Comparison of ENCODE assay signal across 9 mouse cellular contexts in the genomic region with DNA sequence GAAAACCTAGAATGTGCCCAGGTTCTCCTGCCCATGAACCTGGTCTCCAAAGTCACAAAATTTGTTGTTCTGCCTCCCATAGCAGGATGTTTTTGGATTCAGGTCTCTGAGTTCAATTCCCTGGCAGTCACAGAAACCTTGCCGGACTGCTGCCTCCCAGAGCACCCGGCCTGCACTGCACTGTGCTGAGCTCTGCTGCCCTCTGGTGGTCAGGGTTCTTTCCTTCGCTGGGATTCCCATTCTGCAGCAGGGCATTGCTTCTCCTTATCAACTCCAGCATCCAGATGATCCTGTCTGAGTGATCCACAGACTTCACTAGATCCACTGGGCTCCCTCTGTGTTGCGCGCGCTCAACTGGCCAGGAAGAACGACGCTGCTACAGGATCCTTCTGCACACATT. TPM values are rescaled to one million over a fixed set of nuclear protein-coding genes. Genes with fewer than 3 reads are reported as not detected.
DNase-seq lines count a peak whose midpoint lies in the region; ATAC-seq and TF ChIP-seq lines count a peak whose summit lies in the region.
"Had no signal": no experiment of that assay in that cellular context is flagged by ENCODE, and none has a peak within 500 bp of the region (broad histone marks: within the 10 kb centered on the region; RNA-seq: fewer than 3 reads in every experiment).

No protein-coding gene starts in this region.

- no peak overlapping the region for H3K27ac ChIP-seq in ES-Bruce4 (ENCODE audit: insufficient read depth, low read length)
- no peak overlapping the region for H3K27ac ChIP-seq in heart, adult 2 months
- H3K27ac ChIP-seq in kidney, embryonic 16.5 days (ENCODE audit: low read length), result no peak overlapping the region
- no peak overlapping the region for H3K27ac ChIP-seq in liver, postnatal 0 days (ENCODE audit: low read depth)
- H3K27ac ChIP-seq in neural tube, embryonic 15.5 days (replicated peaks), result no peak overlapping the region

- H3K9ac ChIP-seq in ES-Bruce4 (ENCODE audit: low read depth, poor library complexity, severe bottlenecking), result no peak overlapping the region
- no peak overlapping the region for H3K9ac ChIP-seq in heart, adult 2 months (ENCODE audit: low read depth, low read length)
- H3K9ac ChIP-seq in kidney, embryonic 16.5 days (replicated peaks; ENCODE audit: low read length), result no peak overlapping the region
- H3K9ac ChIP-seq in liver, postnatal 0 days (replicated peaks), result no peak overlapping the region
- no peak overlapping the region for H3K9ac ChIP-seq in neural tube, embryonic 15.5 days (replicated peaks)

- H3K4me1 ChIP-seq in ES-Bruce4 (ENCODE audit: control insufficient read depth, insufficient read depth, low read length), result no peaks in the 10 kb centered on the region
- no peaks in the 10 kb centered on the region for H3K4me1 ChIP-seq in heart, adult 2 months (ENCODE audit: control insufficient read depth, insufficient read depth, low read length)
- no peaks in the 10 kb centered on the region for H3K4me1 ChIP-seq in kidney, embryonic 16.5 days (ENCODE audit: insufficient read depth, low read length)
- no peaks in the 10 kb centered on the region for H3K4me1 ChIP-seq in liver, postnatal 0 days (ENCODE audit: insufficient read depth)
- no peaks in the 10 kb centered on the region for H3K4me1 ChIP-seq in neural tube, embryonic 15.5 days

- no peak for TF ChIP-seq POLR2A in ES-Bruce4 (IDR thresholded peaks at IDR 0.05; ENCODE audit: insufficient read depth, low read length)
- no peak for TF ChIP-seq POLR2A in heart, adult 2 months (IDR thresholded peaks at IDR 0.05; ENCODE audit: insufficient read depth, low read depth, low read length)

- H3K9me3 ChIP-seq in ES-Bruce4 (replicated peaks; ENCODE audit: control insufficient read depth, insufficient read depth, low read length, poor library complexity, severe bottlenecking), result peaks cover 7% of the 10 kb centered on the region
- no peaks in the 10 kb centered on the region for H3K9me3 ChIP-seq in kidney, embryonic 16.5 days (ENCODE audit: low read length)
- no peaks in the 10 kb centered on the region for H3K9me3 ChIP-seq in liver, postnatal 0 days (ENCODE audit: low read length)
- no peaks in the 10 kb centered on the region for H3K9me3 ChIP-seq in neural tube, embryonic 15.5 days (replicated peaks)

- no peaks in the 10 kb centered on the region for H3K27me3 ChIP-seq in ES-Bruce4 (ENCODE audit: control insufficient read depth, insufficient read depth, low read length, poor library complexity, severe bottlenecking)
- H3K27me3 ChIP-seq in heart, adult 2 months (ENCODE audit: control insufficient read depth, insufficient read depth, low read length), result no peaks in the 10 kb centered on the region
- no peaks in the 10 kb centered on the region for H3K27me3 ChIP-seq in kidney, embryonic 16.5 days (ENCODE audit: insufficient read depth, low read length)
- H3K27me3 ChIP-seq in liver, postnatal 0 days (ENCODE audit: insufficient read depth, low read length), result no peaks in the 10 kb centered on the region
- no peaks in the 10 kb centered on the region for H3K27me3 ChIP-seq in neural tube, embryonic 15.5 days (replicated peaks)

- intact Hi-C loops in heart, adult 2 months (cut with DNase I), result loop anchor here (5.0 kb wide), 2 partner anchors 140 to 385 kb away; no protein-coding TSS in a partner anchor

- peak; percentile 98 for TF ChIP-seq CTCF in ES-Bruce4 (IDR thresholded peaks at IDR 0.05; ENCODE audit: low read depth, low read length)
- peak; percentile 81 for TF ChIP-seq CTCF in heart, adult 2 months (IDR thresholded peaks at IDR 0.05)
- TF ChIP-seq CTCF in liver, postnatal 0 days (IDR thresholded peaks at IDR 0.05; ENCODE audit: low read depth), result peak; percentile 91

- ATAC-seq in kidney, embryonic 16.5 days (ENCODE audit: low FRiP score, low TSS enrichment), result 0 out of 2 replicates have a peak, but pooled peaks have one; percentile 61
- ATAC-seq in liver, postnatal 0 days, result 0 out of 2 replicates have a peak, but pooled peaks have one; percentile 38
- ATAC-seq in neural tube, embryonic 15.5 days (ENCODE audit: low FRiP score), result peak; percentile 74; the same call in 1 of the 2 replicates

- no peaks in the 10 kb centered on the region for H3K36me3 ChIP-seq in ES-Bruce4 (ENCODE audit: control insufficient read depth, insufficient read depth, low read length, poor library complexity, severe bottlenecking)
- no peaks in the 10 kb centered on the region for H3K36me3 ChIP-seq in heart, adult 2 months (ENCODE audit: control insufficient read depth, insufficient read depth, low read length)
- H3K36me3 ChIP-seq in kidney, embryonic 16.5 days (ENCODE audit: insufficient read depth, low read length), result no peaks in the 10 kb centered on the region
- H3K36me3 ChIP-seq in liver, postnatal 0 days (replicated peaks; ENCODE audit: insufficient read depth, low read length), result no peaks in the 10 kb centered on the region
- H3K36me3 ChIP-seq in neural tube, embryonic 15.5 days, result no peaks in the 10 kb centered on the region

- WGBS in heart, adult 2 months, result 19% methylated on average over 8 of the region's 8 CpGs
- 12% methylated on average over 8 of the region's 8 CpGs for WGBS in kidney, embryonic 16.5 days
- 10% methylated on average over 8 of the region's 8 CpGs for WGBS in liver, postnatal 0 days (ENCODE audit: insufficient replicate concordance)
- 15% methylated on average over 8 of the region's 8 CpGs for WGBS in neural tube, embryonic 15.5 days

- H3K4me2 ChIP-seq in kidney, embryonic 16.5 days (replicated peaks; ENCODE audit: low read depth, low read length), result no peak overlapping the region
- no peak overlapping the region for H3K4me2 ChIP-seq in liver, postnatal 0 days (ENCODE audit: low read depth, low read length)
- H3K4me2 ChIP-seq in neural tube, embryonic 15.5 days, result no peak overlapping the region

- no peak overlapping the region for H3K4me3 ChIP-seq in ES-Bruce4 (ENCODE audit: low read depth, low read length)
- H3K4me3 ChIP-seq in heart, adult 2 months, result no peak overlapping the region
- no peak overlapping the region for H3K4me3 ChIP-seq in kidney, embryonic 16.5 days (ENCODE audit: low read length)
- no peak overlapping the region for H3K4me3 ChIP-seq in liver, postnatal 0 days (ENCODE audit: low read depth, low read length)
- H3K4me3 ChIP-seq in neural tube, embryonic 15.5 days (replicated peaks), result no peak overlapping the region

- no peak for TF ChIP-seq EP300 in ES-Bruce4 (IDR thresholded peaks at IDR 0.05; ENCODE audit: insufficient read depth, low read depth, low read length)
- 0 out of 2 replicates have a peak, but pooled peaks have one; percentile 31 for TF ChIP-seq EP300 in heart, adult 2 months (IDR thresholded peaks at IDR 0.05; ENCODE audit: insufficient read depth, low read depth, low read length)
- TF ChIP-seq EP300 in liver, postnatal 0 days (IDR thresholded peaks at IDR 0.05; ENCODE audit: low read depth), result no peak

- DNase-seq in adrenal gland, postnatal 10 days, result peak; percentile 80
- peak; percentile 90 for DNase-seq in embryo, embryonic 11 days
- peak; percentile 21 to 68 for DNase-seq in heart, adult 2 months
- DNase-seq in liver, postnatal 0 days, result peak; percentile 83
- peak; percentile 62 for DNase-seq in thymus, postnatal 14 days

- H3K79me2 ChIP-seq in heart, adult 2 months (replicated peaks; ENCODE audit: control insufficient read depth, insufficient read depth, low read length), result no peaks in the 10 kb centered on the region

RNA-seq across cellular contexts. Expression of gene Amer3, which starts 22.9 kb away (rescaled TPM):
- polyA plus RNA-seq in ES-Bruce4 (2011; ENCODE audit: insufficient read depth, insufficient read length, low read depth, missing spikeins), result not detected in 2 replicates
- total RNA-seq in adrenal gland, postnatal 10 days (2021), result 1 to 10 TPM in 1 of 2 experiments, under 1 TPM in 1; 0.69 to 1.1 TPM
- total RNA-seq in heart, adult 2 months (2021), result not detected
- polyA plus RNA-seq in heart, adult 2 months (2012; rRNA removed), result 0.02 and 0.12 TPM in 2 replicates
- 0.07 and 0.18 TPM in 2 replicates for polyA plus RNA-seq in kidney, embryonic 16.5 days (2015; fragmentation: Nextera tagmentation; extraction: Ambion mirVana)
- not detected in 2 replicates for polyA plus RNA-seq in liver, postnatal 0 days (2015; fragmentation: Nextera tagmentation; extraction: Ambion mirVana)
- polyA plus RNA-seq in neural tube, embryonic 15.5 days (2015; fragmentation: Nextera tagmentation; extraction: Ambion mirVana), result 24.6 and 28.8 TPM in 2 replicates

RNA-seq across cellular contexts. Expression of gene Prss40, which starts 41.6 kb away (rescaled TPM):
- polyA plus RNA-seq in ES-Bruce4 (2011; ENCODE audit: insufficient read depth, insufficient read length, low read depth, missing spikeins), result not detected in 2 replicates
- not detected for total RNA-seq in adrenal gland, postnatal 10 days (2021)
- total RNA-seq in heart, adult 2 months (2021), result not detected
- polyA plus RNA-seq in heart, adult 2 months (2012; rRNA removed), result not detected in 2 replicates
- not detected in 2 replicates for polyA plus RNA-seq in kidney, embryonic 16.5 days (2015; fragmentation: Nextera tagmentation; extraction: Ambion mirVana)
- not detected in 2 replicates for polyA plus RNA-seq in liver, postnatal 0 days (2015; fragmentation: Nextera tagmentation; extraction: Ambion mirVana)
- not detected in 2 replicates for polyA plus RNA-seq in neural tube, embryonic 15.5 days (2015; fragmentation: Nextera tagmentation; extraction: Ambion mirVana)
- total RNA-seq: layer of hippocampus, adult 8-10 months had no signal

Comparison
In these comparisons a context has a peak if more than half of its experiments do, and no peak if none do; other contexts are left out.
1. RNA of gene Amer3, which starts 22.9 kb away (polyA plus RNA-seq): 24.6 to 28.8 TPM in neural tube, embryonic 15.5 days; not detected in ES-Bruce4, 0.07 to 0.18 TPM in kidney, embryonic 16.5 days, 0.02 to 0.12 TPM in heart, adult 2 months and not detected in liver, postnatal 0 days; every median in the first group is over 10 times any median in the second.
2. Peak in every context shown above with its lines, with median percentiles within 50 percentile points of each other: CTCF ChIP-seq, DNase-seq and ATAC-seq.